In the genomic region with DNA sequence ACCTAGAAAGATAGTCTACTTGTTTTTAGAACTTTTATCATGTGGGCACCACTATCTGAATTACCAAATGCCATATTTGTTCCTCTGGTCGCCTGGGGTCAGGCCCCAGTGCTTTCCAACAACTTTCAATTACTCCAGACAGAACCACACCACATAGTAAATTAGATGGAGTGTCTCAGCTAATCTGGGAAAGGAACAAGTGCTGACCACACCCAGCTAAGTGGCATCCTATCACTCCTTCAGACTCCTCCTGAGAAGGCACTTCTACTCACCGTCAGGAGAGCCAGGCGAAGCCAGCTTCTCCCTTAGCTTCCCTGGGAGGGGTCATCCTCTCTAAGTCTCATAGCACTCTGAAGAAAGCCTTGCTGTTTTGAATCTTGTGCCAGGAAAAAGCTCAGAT, we compare ENCODE assay signal across 19 mouse cellular contexts.
"Had no signal": no experiment of that assay in that cellular context is flagged by ENCODE, and none has a peak within 500 bp of the region (broad histone marks: within the 10 kb centered on the region; RNA-seq: fewer than 3 reads in every experiment).

No protein-coding gene starts in this region.

- H3K9me3 ChIP-seq: liver, embryonic 12.5 days; midbrain, embryonic 12.5 days; neural tube, embryonic 13.5 days; neural tube, embryonic 15.5 days had no signal

- H3K36me3 ChIP-seq: liver, embryonic 12.5 days; midbrain, embryonic 12.5 days; neural tube, embryonic 13.5 days; neural tube, embryonic 15.5 days had no signal

- DNase-seq: lung, adult 18-20 months; lung, embryonic 14.5 days; lung, postnatal 10 days; lung, postnatal 4 days; midbrain, embryonic 14.5 days; retina, postnatal 1 day; right cerebral cortex, adult 18-20 months; right cerebral cortex, postnatal 25 days; right cerebral cortex, postnatal 4 days; spleen, adult 18-20 months; thymus, postnatal 14 days; thymus, postnatal 36 days had no signal

- H3K4me3 ChIP-seq: liver, embryonic 12.5 days; midbrain, embryonic 12.5 days; myocyte; neural tube, embryonic 13.5 days; neural tube, embryonic 15.5 days had no signal

- ATAC-seq: liver, embryonic 12.5 days; midbrain, embryonic 16.5 days had no signal

- H3K4me1 ChIP-seq: liver, embryonic 12.5 days; midbrain, embryonic 12.5 days had no signal

- H3K27ac ChIP-seq: liver, embryonic 12.5 days; liver, embryonic 14.5 days; midbrain, embryonic 12.5 days; neural tube, embryonic 13.5 days; neural tube, embryonic 15.5 days had no signal

- H3K27me3 ChIP-seq: liver, embryonic 12.5 days; midbrain, embryonic 12.5 days; neural tube, embryonic 13.5 days; neural tube, embryonic 15.5 days had no signal
